10 mouse cellular contexts compared by ENCODE assay signal in the genomic region with DNA sequence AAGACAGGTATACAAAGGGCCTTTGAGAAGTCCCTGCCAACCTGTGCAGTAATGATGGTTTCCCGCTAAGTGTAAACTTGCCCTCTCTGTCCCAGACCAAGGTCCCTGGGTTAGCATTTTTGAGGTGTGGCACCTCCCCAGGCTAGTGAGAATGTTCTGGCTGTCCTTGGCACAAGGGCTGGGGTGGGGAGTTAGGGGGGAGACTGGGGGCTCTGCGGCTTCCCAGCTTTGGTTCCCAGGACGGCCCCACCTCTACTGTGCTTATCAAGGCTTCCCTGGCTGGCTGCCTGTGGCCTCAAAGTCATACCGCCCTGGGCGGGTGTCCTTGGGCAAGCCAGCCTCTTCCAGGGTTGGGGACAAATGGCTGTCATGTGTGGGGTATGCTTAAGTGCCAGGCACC. TPM values are rescaled to one million over a fixed set of nuclear protein-coding genes. Genes with fewer than 3 reads are reported as not detected.
DNase-seq lines count a peak whose midpoint lies in the region; ATAC-seq and TF ChIP-seq lines count a peak whose summit lies in the region.
"Had no signal": no experiment of that assay in that cellular context is flagged by ENCODE, and none has a peak within 500 bp of the region (broad histone marks: within the 10 kb centered on the region; RNA-seq: fewer than 3 reads in every experiment).

No protein-coding gene starts in this region.

- no peak overlapping the region for H3K9ac ChIP-seq in liver, embryonic 12.5 days
- H3K9ac ChIP-seq in heart, adult 2 months (ENCODE audit: low read depth, low read length) = peak overlapping the region; percentile 34; the same call in 1 of the 2 replicates
- no peak overlapping the region for H3K9ac ChIP-seq in kidney, embryonic 16.5 days (replicated peaks; ENCODE audit: low read length)
- no peak overlapping the region for H3K9ac ChIP-seq in stomach, embryonic 15.5 days
- H3K9ac ChIP-seq in forebrain, embryonic 11.5 days (ENCODE audit: low read length) = no peak overlapping the region
- no peak overlapping the region for H3K9ac ChIP-seq in forebrain, embryonic 14.5 days (ENCODE audit: low read length)

- no peak for TF ChIP-seq CTCF in heart, adult 2 months (IDR thresholded peaks at IDR 0.05)
- TF ChIP-seq CTCF in cerebellum, adult 2 months (IDR thresholded peaks at IDR 0.05; ENCODE audit: borderline replicate concordance, insufficient read depth, low read depth, low read length) = no peak

- H3K4me2 ChIP-seq in liver, embryonic 12.5 days = no peak overlapping the region
- no peak overlapping the region for H3K4me2 ChIP-seq in kidney, embryonic 16.5 days (replicated peaks; ENCODE audit: low read depth, low read length)
- H3K4me2 ChIP-seq in stomach, embryonic 15.5 days = no peak overlapping the region
- no peak overlapping the region for H3K4me2 ChIP-seq in forebrain, embryonic 11.5 days (ENCODE audit: low read depth, low read length, severe bottlenecking)
- H3K4me2 ChIP-seq in forebrain, embryonic 14.5 days (ENCODE audit: low read length) = no peak overlapping the region

- no peak overlapping the region for H3K27ac ChIP-seq in liver, embryonic 12.5 days
- H3K27ac ChIP-seq in heart, adult 2 months = peak overlapping the region; percentile 88
- peak overlapping the region; percentile 2; the same call in 1 of the 2 replicates for H3K27ac ChIP-seq in kidney, embryonic 16.5 days (ENCODE audit: low read length)
- peak overlapping the region; percentile 44 for H3K27ac ChIP-seq in stomach, embryonic 15.5 days
- H3K27ac ChIP-seq in cerebellum, adult 2 months (ENCODE audit: insufficient read depth, low read length) = no peak overlapping the region
- no peak overlapping the region for H3K27ac ChIP-seq in forebrain, embryonic 11.5 days (ENCODE audit: low read depth, low read length)
- H3K27ac ChIP-seq in forebrain, embryonic 14.5 days (ENCODE audit: low read depth, low read length) = no peak overlapping the region
- H3K27ac ChIP-seq: gastrocnemius, adult 2 months had no signal

- TF ChIP-seq POLR2A in heart, adult 2 months (IDR thresholded peaks at IDR 0.05; ENCODE audit: insufficient read depth, low read depth, low read length) = no peak
- TF ChIP-seq POLR2A in cerebellum, adult 2 months (IDR thresholded peaks at IDR 0.05; ENCODE audit: borderline replicate concordance, insufficient read depth, low read length) = no peak

- WGBS in liver, embryonic 12.5 days (ENCODE audit: insufficient replicate concordance) = 37% methylated on average over 5 of the region's 5 CpGs
- WGBS in heart, adult 2 months = 46% methylated on average over 5 of the region's 5 CpGs
- 71% methylated on average over 5 of the region's 5 CpGs for WGBS in kidney, embryonic 16.5 days
- 48% methylated on average over 5 of the region's 5 CpGs for WGBS in stomach, embryonic 15.5 days
- WGBS in cerebellum, adult 2 months = 86% methylated on average over 5 of the region's 5 CpGs
- 86% methylated on average over 5 of the region's 5 CpGs for WGBS in forebrain, embryonic 11.5 days
- 84% methylated on average over 5 of the region's 5 CpGs for WGBS in forebrain, embryonic 14.5 days

- no peak for ATAC-seq in liver, embryonic 12.5 days
- ATAC-seq in kidney, embryonic 16.5 days (ENCODE audit: low FRiP score, low TSS enrichment) = no peak
- ATAC-seq in stomach, embryonic 15.5 days (ENCODE audit: insufficient read depth, low FRiP score, low read depth) = peak; percentile 58
- ATAC-seq in forebrain, embryonic 11.5 days (replicated peaks; ENCODE audit: low FRiP score) = no peak
- no peak for ATAC-seq in forebrain, embryonic 14.5 days

- peaks cover 25% of the 10 kb centered on the region for H3K4me1 ChIP-seq in liver, embryonic 12.5 days
- peaks cover 29% of the 10 kb centered on the region for H3K4me1 ChIP-seq in heart, adult 2 months (ENCODE audit: control insufficient read depth, insufficient read depth, low read length)
- H3K4me1 ChIP-seq in kidney, embryonic 16.5 days (ENCODE audit: insufficient read depth, low read length) = peaks cover 55% of the 10 kb centered on the region
- peaks cover 38% of the 10 kb centered on the region for H3K4me1 ChIP-seq in stomach, embryonic 15.5 days
- peaks cover 31% of the 10 kb centered on the region for H3K4me1 ChIP-seq in cerebellum, adult 2 months (ENCODE audit: control insufficient read depth, insufficient read depth, low read length)
- H3K4me1 ChIP-seq in forebrain, embryonic 11.5 days (replicated peaks; ENCODE audit: control insufficient read depth, insufficient read depth, low read length) = no peaks in the 10 kb centered on the region
- no peaks in the 10 kb centered on the region for H3K4me1 ChIP-seq in forebrain, embryonic 14.5 days (ENCODE audit: control insufficient read depth, insufficient read depth, low read length)

- no peaks in the 10 kb centered on the region for H3K36me3 ChIP-seq in liver, embryonic 12.5 days
- H3K36me3 ChIP-seq in heart, adult 2 months (ENCODE audit: control insufficient read depth, insufficient read depth, low read length) = no peaks in the 10 kb centered on the region
- no peaks in the 10 kb centered on the region for H3K36me3 ChIP-seq in kidney, embryonic 16.5 days (ENCODE audit: insufficient read depth, low read length)
- H3K36me3 ChIP-seq in stomach, embryonic 15.5 days = no peaks in the 10 kb centered on the region
- no peaks in the 10 kb centered on the region for H3K36me3 ChIP-seq in forebrain, embryonic 11.5 days (ENCODE audit: control insufficient read depth, insufficient read depth, low read length)
- H3K36me3 ChIP-seq in forebrain, embryonic 14.5 days (ENCODE audit: control insufficient read depth, insufficient read depth, low read length) = no peaks in the 10 kb centered on the region

- 0 out of 2 replicates have a peak, but pooled peaks have one; percentile 52 for TF ChIP-seq EP300 in heart, adult 2 months (IDR thresholded peaks at IDR 0.05; ENCODE audit: insufficient read depth, low read depth, low read length)

- H3K27me3 ChIP-seq in liver, embryonic 12.5 days (replicated peaks) = peaks cover 25% of the 10 kb centered on the region; the same call in 1 of the 2 replicates
- H3K27me3 ChIP-seq in heart, adult 2 months (ENCODE audit: control insufficient read depth, insufficient read depth, low read length) = no peaks in the 10 kb centered on the region
- no peaks in the 10 kb centered on the region for H3K27me3 ChIP-seq in kidney, embryonic 16.5 days (ENCODE audit: insufficient read depth, low read length)
- H3K27me3 ChIP-seq in stomach, embryonic 15.5 days (replicated peaks) = no peaks in the 10 kb centered on the region
- no peaks in the 10 kb centered on the region; the same call in 1 of the 2 replicates for H3K27me3 ChIP-seq in cerebellum, adult 2 months (ENCODE audit: control insufficient read depth, insufficient read depth, low read length)
- no peaks in the 10 kb centered on the region for H3K27me3 ChIP-seq in forebrain, embryonic 11.5 days (ENCODE audit: control insufficient read depth, insufficient read depth, low read length)
- H3K27me3 ChIP-seq in forebrain, embryonic 14.5 days (replicated peaks; ENCODE audit: control insufficient read depth, insufficient read depth, low read length) = no peaks in the 10 kb centered on the region

- peak; percentile 23 for DNase-seq in liver
- peak; percentile 72 to 86 for DNase-seq in heart, adult 2 months
- no peak for DNase-seq in cerebellum, adult 2 months
- no peak for DNase-seq in forebrain, embryonic 11.5 days (ENCODE audit: low spot score)
- no peak for DNase-seq in forebrain, embryonic 14.5 days (ENCODE audit: low spot score)
- DNase-seq: gastrocnemius, adult 2 months; left cerebral cortex, postnatal 4 days had no signal

- no peak overlapping the region for H3K4me3 ChIP-seq in liver, embryonic 12.5 days
- H3K4me3 ChIP-seq in heart, adult 2 months = no peak overlapping the region
- no peak overlapping the region for H3K4me3 ChIP-seq in kidney, embryonic 16.5 days (ENCODE audit: low read length)
- no peak overlapping the region for H3K4me3 ChIP-seq in stomach, embryonic 15.5 days (replicated peaks)
- no peak overlapping the region for H3K4me3 ChIP-seq in cerebellum, adult 2 months (replicated peaks; ENCODE audit: insufficient read depth, low read depth, low read length)
- no peak overlapping the region for H3K4me3 ChIP-seq in forebrain, embryonic 11.5 days (ENCODE audit: low read depth, low read length)
- H3K4me3 ChIP-seq in forebrain, embryonic 14.5 days (ENCODE audit: low read depth, low read length) = no peak overlapping the region
- H3K4me3 ChIP-seq: gastrocnemius, adult 2 months had no signal

- intact Hi-C loops in heart, adult 2 months (cut with DNase I) = no loop called here

- no peaks in the 10 kb centered on the region; the same call in 1 of the 2 replicates for H3K79me2 ChIP-seq in heart, adult 2 months (replicated peaks; ENCODE audit: control insufficient read depth, insufficient read depth, low read length)

- H3K9me3 ChIP-seq in liver, embryonic 12.5 days (replicated peaks) = no peaks in the 10 kb centered on the region
- no peaks in the 10 kb centered on the region for H3K9me3 ChIP-seq in kidney, embryonic 16.5 days (ENCODE audit: low read length)
- H3K9me3 ChIP-seq in stomach, embryonic 15.5 days = no peaks in the 10 kb centered on the region
- no peaks in the 10 kb centered on the region for H3K9me3 ChIP-seq in forebrain, embryonic 11.5 days (ENCODE audit: control insufficient read depth, low read length)
- no peaks in the 10 kb centered on the region for H3K9me3 ChIP-seq in forebrain, embryonic 14.5 days (replicated peaks; ENCODE audit: control insufficient read depth, low read length)

RNA-seq across cellular contexts. Expression of a gene that starts 16.0 kb away (rescaled TPM):
- 0.21 and 0.61 TPM in 2 replicates for polyA plus RNA-seq in liver, embryonic 12.5 days (2016; fragmentation: Nextera tagmentation; extraction: Ambion mirVana)
- 10 to 100 TPM; 32.4 to 34.2 TPM for total RNA-seq in heart, adult 2 months (2021)
- 42.0 and 48.1 TPM in 2 replicates for polyA plus RNA-seq in heart, adult 2 months (2012; rRNA removed)
- 9.2 and 9.8 TPM in 2 replicates for polyA plus RNA-seq in kidney, embryonic 16.5 days (2015; fragmentation: Nextera tagmentation; extraction: Ambion mirVana)
- 9.1 and 13.2 TPM in 2 replicates for polyA plus RNA-seq in stomach, embryonic 15.5 days (2015; fragmentation: Nextera tagmentation; extraction: Ambion mirVana)
- 0.54 and 1.6 TPM in 2 replicates for polyA plus RNA-seq in cerebellum, adult 2 months (2012; rRNA removed)
- polyA plus RNA-seq in forebrain, embryonic 11.5 days (2014; fragmentation: Nextera tagmentation; extraction: Ambion mirVana) = 1.1 and 1.5 TPM in 2 replicates
- polyA plus RNA-seq in forebrain, embryonic 14.5 days (2014; fragmentation: Nextera tagmentation; extraction: Ambion mirVana) = 0.90 and 2.1 TPM in 2 replicates

RNA-seq across cellular contexts. Expression of a gene that starts 27.7 kb away (rescaled TPM):
- 1.3 and 1.6 TPM in 2 replicates for polyA plus RNA-seq in liver, embryonic 12.5 days (2016; fragmentation: Nextera tagmentation; extraction: Ambion mirVana)
- total RNA-seq in heart, adult 2 months (2021) = not detected
- polyA plus RNA-seq in heart, adult 2 months (2012; rRNA removed) = 0.06 and 0.08 TPM in 2 replicates
- polyA plus RNA-seq in kidney, embryonic 16.5 days (2015; fragmentation: Nextera tagmentation; extraction: Ambion mirVana) = 6.0 and 6.9 TPM in 2 replicates
- polyA plus RNA-seq in stomach, embryonic 15.5 days (2015; fragmentation: Nextera tagmentation; extraction: Ambion mirVana) = 14.1 and 16.0 TPM in 2 replicates
- 0.10 and 0.13 TPM in 2 replicates for polyA plus RNA-seq in cerebellum, adult 2 months (2012; rRNA removed)
- polyA plus RNA-seq in forebrain, embryonic 11.5 days (2014; fragmentation: Nextera tagmentation; extraction: Ambion mirVana) = 0.64 and 0.85 TPM in 2 replicates
- 1.4 and 2.0 TPM in 2 replicates for polyA plus RNA-seq in forebrain, embryonic 14.5 days (2014; fragmentation: Nextera tagmentation; extraction: Ambion mirVana)
- total RNA-seq: gastrocnemius, adult 2 months had no signal

RNA-seq across cellular contexts. Expression of a gene that starts 53.1 kb away (rescaled TPM):
- 50.2 and 50.5 TPM in 2 replicates for polyA plus RNA-seq in liver, embryonic 12.5 days (2016; fragmentation: Nextera tagmentation; extraction: Ambion mirVana)
- total RNA-seq in heart, adult 2 months (2021) = 10 to 100 TPM; 13.6 to 14.8 TPM
- polyA plus RNA-seq in heart, adult 2 months (2012; rRNA removed) = 33.2 and 36.9 TPM in 2 replicates
- polyA plus RNA-seq in kidney, embryonic 16.5 days (2015; fragmentation: Nextera tagmentation; extraction: Ambion mirVana) = 104 and 120 TPM in 2 replicates
- 78.7 and 84.8 TPM in 2 replicates for polyA plus RNA-seq in stomach, embryonic 15.5 days (2015; fragmentation: Nextera tagmentation; extraction: Ambion mirVana)
- polyA plus RNA-seq in cerebellum, adult 2 months (2012; rRNA removed) = 101 and 106 TPM in 2 replicates
- 73.3 and 82.6 TPM in 2 replicates for polyA plus RNA-seq in forebrain, embryonic 11.5 days (2014; fragmentation: Nextera tagmentation; extraction: Ambion mirVana)
- 97.5 and 106 TPM in 2 replicates for polyA plus RNA-seq in forebrain, embryonic 14.5 days (2014; fragmentation: Nextera tagmentation; extraction: Ambion mirVana)

Comparison
In these comparisons a context has a peak if more than half of its experiments do, and no peak if none do; other contexts are left out.
1. DNase-seq: peak in liver (single experiment) and heart, adult 2 months (2 of 2); none in cerebellum, adult 2 months (0 of 2), forebrain, embryonic 11.5 days (single experiment) and forebrain, embryonic 14.5 days (single experiment).
2. H3K27ac ChIP-seq: peak in heart, adult 2 months (single experiment), kidney, embryonic 16.5 days (single experiment) and stomach, embryonic 15.5 days (single experiment); none in liver, embryonic 12.5 days (single experiment), cerebellum, adult 2 months (single experiment), forebrain, embryonic 11.5 days (single experiment) and forebrain, embryonic 14.5 days (single experiment).